Mouse (Mus musculus) forebrain, embryonic 12.5 days (tissue): ENCODE results near the gene Slc39a10. TPM values are rescaled to one million over a fixed set of nuclear protein-coding genes. Genes with fewer than 3 reads are reported as not detected.
A peak's percentile ranks its signal among the peaks of the same experiment; 100 is the strongest.
"Not testable (repeated sequence)": the region's sequence is repeated elsewhere in the genome, so short reads cannot be mapped to it uniquely, and the experiment has no call there.

Experiments
- ATAC-seq: fragments of 200-750 bp; cut with Nextera tagmentation; 2 replicates; pipeline ENCODE4 v1.8.0; 2017; ENCODE audit warnings: moderate TSS enrichment; ENCODE audit not compliant: low FRiP score
- H3K27ac ChIP-seq: fragments of 300-500 bp; sonication (generic); 2 replicates; pipeline ENCODE4 v1.5.1; 2016; ENCODE audit warnings: mild to moderate bottlenecking
- H3K27me3 ChIP-seq: fragments of 300-500 bp; sonication (generic); 2 replicates; pipeline ENCODE4 v1.6.1; 2016; ENCODE audit warnings: mild to moderate bottlenecking
- H3K36me3 ChIP-seq: fragments of 300-500 bp; sonication (generic); replicated peaks from 2 replicates; pipeline ENCODE4 v1.6.1; 2016; ENCODE audit warnings: mild to moderate bottlenecking
- H3K4me1 ChIP-seq: fragments of 300-500 bp; sonication (generic); 2 replicates; pipeline ENCODE4 v1.6.1; 2016
- H3K4me2 ChIP-seq: fragments of 300-500 bp; sonication (generic); 2 replicates; pipeline ENCODE4 v1.6.1; 2016; ENCODE audit warnings: mild to moderate bottlenecking, moderate library complexity
- H3K4me3 ChIP-seq: fragments of 300-500 bp; sonication (generic); replicated peaks from 2 replicates; pipeline ENCODE4 v1.5.1; 2016; ENCODE audit warnings: mild to moderate bottlenecking
- H3K9ac ChIP-seq: fragments of 300-500 bp; sonication (generic); 2 replicates; pipeline ENCODE4 v1.6.1; 2016; ENCODE audit warnings: mild to moderate bottlenecking
- H3K9me3 ChIP-seq: fragments of 300-500 bp; sonication (generic); 2 replicates; pipeline ENCODE4 v1.6.1; 2016
- WGBS: fragments of 180-500 bp; shearing (Covaris S2); methylation state at CpG from one replicate; pipeline ENCODE4 v1.1.7; 2016; 5-methylcytosine and 5-hydroxymethylcytosine counted together
- polyA plus RNA-seq: library from polyadenylated mRNA; unstranded; fragments of >200 nt; fragmentation: Nextera tagmentation; extraction: Ambion mirVana; gene quantifications from 2 replicates; pipeline ENCODE4 v1.2.1, GENCODE M21; 2016

Slc39a10 gene
- polyA plus RNA-seq, 1 experiment from 2014 or later: 71.5 TPM

DNA sequence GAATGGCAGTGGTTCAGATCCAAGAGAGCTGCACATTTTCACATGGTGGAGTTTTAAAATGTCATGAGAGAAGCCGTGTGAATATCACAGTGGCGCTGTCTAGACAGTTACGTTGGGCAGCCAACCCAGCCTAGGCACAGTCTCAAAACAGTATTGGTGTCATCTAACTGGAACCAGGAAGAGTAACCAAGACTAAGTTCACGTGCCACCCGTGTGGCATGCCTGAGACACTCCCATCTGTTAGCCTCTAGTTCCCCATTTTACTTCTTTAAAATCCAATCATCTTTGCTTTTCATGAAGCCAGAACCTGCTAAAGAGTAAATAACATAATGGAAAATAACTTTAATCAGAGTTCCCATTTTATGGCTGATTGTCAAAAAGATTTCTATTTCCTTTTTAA, 60.7 kb downstream of the Slc39a10 start:
- no peak for ATAC-seq
- H3K9ac ChIP-seq: no peak overlapping the region
- H3K36me3 ChIP-seq: peaks cover 18% of the 10 kb centered on the region
- no peaks in the 10 kb centered on the region for H3K9me3 ChIP-seq
- H3K4me3 ChIP-seq: no peak overlapping the region
- no peak overlapping the region for H3K27ac ChIP-seq
- H3K4me1 ChIP-seq: no peaks in the 10 kb centered on the region; the same call in 1 of the 2 replicates
- H3K4me2 ChIP-seq: no peak overlapping the region
- WGBS: 96% methylated on average over 5 of the region's 5 CpGs
- H3K27me3 ChIP-seq: peaks cover 27% of the 10 kb centered on the region

DNA sequence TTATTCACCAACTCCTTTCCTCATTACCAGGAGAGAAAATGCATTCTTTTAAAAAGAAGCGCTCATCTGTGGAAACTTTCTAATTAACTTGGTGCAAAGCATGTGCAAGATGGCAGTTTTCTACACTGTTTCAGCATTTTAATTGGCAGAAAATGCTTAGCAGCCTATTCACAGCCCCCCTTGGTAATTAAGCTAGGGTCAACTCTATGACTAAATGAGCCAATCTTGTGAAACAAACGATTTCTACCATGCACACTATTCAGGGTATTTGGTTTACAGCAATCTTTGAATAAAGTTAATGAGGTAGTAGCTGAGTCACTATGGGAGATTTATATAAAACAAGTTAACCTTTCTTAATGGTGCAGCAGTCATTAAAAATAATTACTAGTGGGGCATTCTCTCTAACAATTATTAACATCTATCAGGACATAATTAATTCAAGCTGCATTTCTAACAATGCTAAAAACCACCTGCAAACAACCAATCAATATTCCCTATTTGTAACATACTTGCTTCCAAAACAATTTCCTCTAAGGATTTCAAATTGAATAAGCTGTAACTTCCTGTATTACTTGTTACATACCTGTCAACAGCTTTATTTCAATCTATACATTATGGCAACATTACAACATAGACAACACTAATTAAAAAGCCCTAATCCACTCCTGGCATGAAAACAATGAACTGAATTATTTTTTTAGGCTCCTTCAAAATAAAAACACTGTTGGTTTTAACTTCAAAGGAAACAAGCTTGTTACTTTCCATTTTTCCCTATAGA, 62.4 kb downstream of the Slc39a10 start:
- Histone ChIP-seq H3K27me3 (peaks cover 26% of the 10 kb centered on the region), H3K4me3 (no peak overlapping the region), H3K9ac (no peak overlapping the region), H3K4me1 (no peaks in the 10 kb centered on the region; the same call in 1 of the 2 replicates), H3K27ac (no peak overlapping the region), H3K36me3 (peaks cover 15% of the 10 kb centered on the region), H3K9me3 (no peaks in the 10 kb centered on the region), H3K4me2 (no peak overlapping the region)
- 13% methylated on average over 2 of the region's 2 CpGs for WGBS
- ATAC-seq: peak; percentile 96; the same call in 1 of the 2 replicates

GRCm38 (mm10) chr1:46822256-46822972, 70.2 kb downstream of the Slc39a10 start:
- Histone ChIP-seq H3K9me3 (no peaks in the 10 kb centered on the region), H3K4me1 (no peaks in the 10 kb centered on the region), H3K9ac (no peak overlapping the region), H3K36me3 (peaks cover 47% of the 10 kb centered on the region), H3K4me2 (no peak overlapping the region), H3K4me3 (no peak overlapping the region), H3K27ac (no peak overlapping the region), H3K27me3 (peaks cover 6% of the 10 kb centered on the region; the same call in 1 of the 2 replicates)
- 87% methylated on average over 4 of the region's 4 CpGs for WGBS
- ATAC-seq: no peak

- H3K36me3 ChIP-seq: peaks cover 43% of the 10 kb centered on the region
- no peaks in the 10 kb centered on the region for H3K9me3 ChIP-seq
- H3K4me2 ChIP-seq: no peak overlapping the region
- 95% methylated on average over 5 of the region's 5 CpGs for WGBS
- H3K4me1 ChIP-seq: no peaks in the 10 kb centered on the region
- no peaks in the 10 kb centered on the region for H3K27me3 ChIP-seq
- H3K27ac ChIP-seq: no peak overlapping the region
- no peak for ATAC-seq
- H3K9ac ChIP-seq: no peak overlapping the region
- H3K4me3 ChIP-seq: no peak overlapping the region
These were observed 74.7 kb downstream of the Slc39a10 start for GRCm38 (mm10) chr1:46817934-46818333.

DNA sequence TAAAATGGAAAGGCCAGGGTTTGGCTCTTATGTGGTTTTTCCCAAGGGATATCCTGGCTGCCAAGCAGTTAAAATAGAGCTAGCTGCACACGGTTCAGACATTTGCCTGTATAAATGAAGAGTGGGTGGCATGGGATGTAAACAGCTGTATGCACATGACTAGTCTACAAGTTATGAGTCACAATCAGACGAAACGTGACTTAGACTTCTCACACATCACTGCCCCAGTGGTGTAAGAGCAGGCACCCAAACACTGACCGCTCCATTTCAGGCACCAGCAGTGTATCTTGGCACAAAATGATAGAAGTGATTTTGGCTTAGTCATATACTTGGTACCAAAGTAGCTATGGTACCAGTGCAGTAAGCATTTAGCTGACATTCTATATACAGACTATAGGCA, 84.0 kb downstream of the Slc39a10 start:
- not testable (repeated sequence) for H3K27ac ChIP-seq, H3K4me1 ChIP-seq, H3K4me3 ChIP-seq, H3K27me3 ChIP-seq, H3K9me3 ChIP-seq, ATAC-seq, H3K9ac ChIP-seq, H3K4me2 ChIP-seq
- H3K36me3 ChIP-seq: peaks cover 26% of the 10 kb centered on the region
- WGBS: 98% methylated on average over 4 of the region's 4 CpGs

DNA sequence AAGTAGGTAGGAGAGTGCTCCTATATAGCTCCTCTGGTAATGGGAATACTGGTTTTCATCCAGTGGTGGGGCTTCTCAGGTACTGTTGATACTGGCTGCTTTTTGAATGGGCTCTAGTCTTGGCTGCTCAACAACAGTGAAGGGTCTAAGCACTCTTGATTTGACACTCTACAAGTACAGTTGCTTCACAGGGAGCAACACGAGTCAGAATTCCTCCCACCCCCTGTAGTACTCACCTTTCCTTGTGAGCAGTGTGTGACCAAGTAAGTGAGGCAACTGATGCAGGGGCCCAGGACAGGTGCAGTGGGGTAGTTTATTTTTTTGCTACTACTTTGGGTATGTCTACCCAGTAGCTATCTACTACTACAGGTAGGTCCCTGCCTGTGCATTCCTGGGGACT, 87.6 kb downstream of the Slc39a10 start:
- Histone ChIP-seq H3K9me3 (no peaks in the 10 kb centered on the region), H3K27ac (no peak overlapping the region), H3K9ac (no peak overlapping the region), H3K4me2 (no peak overlapping the region), H3K4me3 (no peak overlapping the region), H3K36me3 (peaks cover 5% of the 10 kb centered on the region; the same call in 1 of the 2 replicates), H3K27me3 (no peaks in the 10 kb centered on the region), H3K4me1 (no peaks in the 10 kb centered on the region)
- WGBS: 67% methylated on average over 1 of the region's 1 CpGs
- ATAC-seq: no peak

DNA sequence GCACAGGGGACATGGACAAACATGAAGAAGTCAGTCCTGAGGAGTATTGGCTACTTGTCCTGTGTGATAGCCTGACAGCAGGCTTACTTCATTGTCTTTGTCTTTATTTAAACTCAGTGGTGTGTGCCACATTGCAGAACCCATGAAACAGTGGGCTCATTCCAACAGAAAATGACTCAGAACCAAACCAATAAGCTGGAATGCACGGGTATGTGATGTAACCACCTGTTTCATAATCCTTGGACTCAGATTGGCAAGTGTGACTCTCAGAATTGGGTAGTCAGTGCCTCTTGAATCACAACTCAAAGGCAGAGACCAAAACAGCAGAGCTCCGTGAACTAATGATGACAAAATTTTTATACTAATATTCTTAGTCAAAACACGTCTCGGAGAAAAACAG, 110.4 kb downstream of the Slc39a10 start:
- not testable (repeated sequence) for H3K4me2 ChIP-seq, ATAC-seq, H3K27me3 ChIP-seq, H3K4me3 ChIP-seq, H3K27ac ChIP-seq, H3K4me1 ChIP-seq, H3K9me3 ChIP-seq, H3K36me3 ChIP-seq, H3K9ac ChIP-seq
- WGBS: 91% methylated on average over 4 of the region's 4 CpGs

DNA sequence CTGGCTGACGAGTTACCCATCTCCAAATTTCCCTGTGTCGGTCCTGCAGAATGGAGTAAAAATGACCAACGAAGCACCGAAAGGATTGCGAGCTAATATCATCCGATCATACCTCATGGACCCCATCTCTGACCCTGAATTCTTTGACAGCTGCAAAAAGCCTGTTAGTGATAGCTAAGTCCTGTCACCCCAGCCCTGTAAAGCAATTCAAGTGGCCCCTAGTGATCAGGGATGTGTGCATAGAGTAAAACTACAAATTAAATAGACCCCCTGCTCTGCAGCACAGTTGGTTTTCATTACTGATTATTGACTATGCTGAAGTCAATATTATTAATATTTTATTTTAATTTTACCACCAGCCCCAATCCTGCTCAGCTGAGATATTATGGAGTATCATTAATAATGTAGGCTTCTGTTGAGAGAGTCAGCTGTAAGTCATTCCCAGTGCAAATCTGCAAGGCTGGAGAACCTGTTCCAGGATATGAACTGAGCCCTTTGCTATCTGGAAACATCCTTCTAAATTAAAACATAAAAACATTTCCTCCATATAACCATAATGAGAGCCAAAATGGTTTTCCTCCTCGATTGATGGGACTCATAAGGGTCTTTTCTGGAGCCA, 122.5 kb downstream of the Slc39a10 start:
- H3K9me3 ChIP-seq, H3K4me2 ChIP-seq, H3K36me3 ChIP-seq, H3K27me3 ChIP-seq, H3K4me1 ChIP-seq, H3K27ac ChIP-seq, H3K4me3 ChIP-seq, H3K9ac ChIP-seq, ATAC-seq: not testable (repeated sequence)
- 89% methylated on average over 7 of the region's 7 CpGs for WGBS

DNA sequence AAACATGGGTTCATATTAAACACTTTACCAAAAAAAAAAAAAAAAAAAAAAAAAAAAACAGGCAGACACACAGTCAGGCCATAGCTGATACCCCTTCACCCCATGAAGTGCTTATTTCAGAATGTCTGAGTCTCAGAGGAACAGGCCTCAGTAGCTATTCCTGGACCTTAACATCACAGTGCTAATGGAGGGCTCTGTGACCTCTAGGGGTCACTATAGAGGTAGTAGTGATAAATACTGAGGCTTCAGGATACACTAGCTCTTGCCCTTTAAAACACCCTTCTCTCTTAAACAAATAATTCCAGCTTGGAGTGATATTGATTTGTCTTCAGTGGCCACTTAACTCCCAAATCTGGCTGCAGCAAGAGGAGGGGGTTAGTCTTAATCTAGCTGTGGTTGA, 123.3 kb downstream of the Slc39a10 start:
- not testable (repeated sequence) for H3K4me1 ChIP-seq, H3K4me2 ChIP-seq, H3K4me3 ChIP-seq, H3K9me3 ChIP-seq, H3K36me3 ChIP-seq, H3K27me3 ChIP-seq, H3K9ac ChIP-seq, ATAC-seq, H3K27ac ChIP-seq

DNA sequence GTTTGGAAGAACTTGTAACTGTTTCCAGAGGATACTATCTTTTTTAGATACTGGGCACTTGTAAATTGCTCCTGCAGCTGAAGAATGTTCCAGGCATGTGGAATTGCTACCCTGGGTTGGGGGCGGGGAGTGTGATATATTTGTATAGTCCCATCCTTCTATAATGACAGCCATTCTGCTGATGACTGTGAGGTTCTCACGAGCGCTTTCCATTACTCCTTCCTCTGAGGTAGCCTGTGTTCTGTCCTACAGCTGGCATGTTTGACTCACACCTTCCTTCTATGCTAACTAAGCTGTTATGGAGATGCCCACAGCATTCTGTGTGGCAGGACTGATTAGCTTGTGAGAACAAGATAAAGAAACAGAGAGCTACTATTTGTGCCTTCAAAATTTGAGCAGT, 128.1 kb downstream of the Slc39a10 start:
- not testable (repeated sequence) for H3K27me3 ChIP-seq, H3K27ac ChIP-seq, ATAC-seq, H3K4me2 ChIP-seq, H3K9ac ChIP-seq, H3K4me1 ChIP-seq, H3K9me3 ChIP-seq, H3K4me3 ChIP-seq, H3K36me3 ChIP-seq
- WGBS: 96% methylated on average over 3 of the region's 3 CpGs
